Mouse (Mus musculus) inflammation-experienced regulatory T-cells (primary cell): ENCODE measurements around the gene Telo2. TPM values are rescaled to one million over a fixed set of nuclear protein-coding genes. Genes with fewer than 3 reads are reported as not detected.

Source experiments
- polyA plus RNA-seq, 2 experiments: library from polyadenylated mRNA; unstranded; fragments of 100-300 nt; shearing (Covaris generic); gene quantifications; one replicate each; pipeline ENCODE4 v1.2.1; 2017

Telo2 gene
- 10 to 100 TPM; 27.2 to 36.5 TPM for polyA plus RNA-seq

GRCm38 (mm10) chr17:25115664-25116432 is at the start of gene Telo2:
Gene Telo2, minus strand, starts transcription at chr17:25115967.

GRCm38 (mm10) chr17:25162161-25162560 is 46.4 kb upstream of the Telo2 start, which contains the start of gene Ccdc154:
Gene Ccdc154, plus strand, starts transcription at chr17:25162461.

DNA sequence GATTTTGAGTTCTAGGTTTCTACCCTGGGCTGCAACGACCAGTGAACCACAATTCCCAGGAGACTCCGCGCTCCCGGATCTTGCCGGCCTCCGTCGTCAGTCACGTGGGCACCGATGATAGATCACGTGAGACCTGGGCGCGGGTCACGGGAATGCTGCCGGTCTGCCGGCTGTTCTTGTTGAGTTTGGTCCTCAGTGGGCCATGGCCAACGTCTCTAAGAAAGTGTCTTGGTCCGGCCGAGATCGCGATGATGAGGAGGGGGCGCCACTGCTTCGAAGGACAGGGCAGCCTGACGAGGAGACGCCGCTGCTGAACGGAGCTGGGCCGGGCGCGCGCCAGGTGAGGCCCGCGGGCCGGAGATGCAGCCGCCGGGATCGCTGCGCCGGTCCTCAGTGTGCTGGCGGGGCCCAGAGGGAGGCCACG is 17.5 kb upstream of the Telo2 start, which contains the start of gene Clcn7:
Gene Clcn7 (plus strand): TSS at position 117 of the 424 bp plus-strand sequence.

DNA sequence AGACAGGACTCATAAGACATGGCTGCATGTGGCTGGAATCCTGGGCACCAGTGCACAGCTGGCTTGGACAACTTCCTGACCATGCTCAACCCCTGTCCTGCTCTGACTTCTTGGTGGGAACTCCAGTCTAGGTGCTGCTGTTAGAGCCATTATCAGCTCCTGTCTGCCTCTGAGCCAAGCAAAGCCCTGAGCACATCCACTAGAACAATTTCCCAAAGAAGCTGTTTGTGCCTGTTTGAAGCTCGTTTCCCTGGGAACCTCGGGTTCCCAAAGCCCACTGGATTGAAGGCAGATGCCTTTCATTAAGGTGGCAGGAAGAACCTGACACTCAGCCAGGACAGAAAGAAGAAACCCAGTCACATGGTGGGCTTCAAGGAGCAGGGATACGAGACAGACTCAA is 4.6 kb upstream of the Telo2 start, which contains the start of gene Ptx4:
Gene Ptx4 (plus strand): TSS at position 355 of the 400 bp plus-strand sequence.

GRCm38 (mm10) chr17:25083444-25083931 is 32.3 kb downstream of the Telo2 start, which contains the start of gene Tmem204:
Gene Tmem204, minus strand, starts transcription at chr17:25083591.

Other genes with a start within 250 kb of the Telo2 start
- gene Igfals, start 250.0 kb downstream of the Telo2 start, polyA plus RNA-seq = under 1 TPM; 0.71 to 0.89 TPM
- 100 to 1,000 TPM in 1 of 2 experiments, 10 to 100 TPM in 1; 98.2 to 103 TPM for gene Nubp2, start 229.6 kb downstream of the Telo2 start, polyA plus RNA-seq
- 10 to 100 TPM; 64.7 to 65.4 TPM for gene Spsb3, start 229.3 kb downstream of the Telo2 start, polyA plus RNA-seq
- 10 to 100 TPM; 45.4 to 49.2 TPM for gene Eme2, start 220.9 kb downstream of the Telo2 start, polyA plus RNA-seq
- gene Mrps34, start 220.9 kb downstream of the Telo2 start, polyA plus RNA-seq = 10 to 100 TPM; 75.4 to 84.7 TPM
- gene Nme3, start 219.5 kb downstream of the Telo2 start, polyA plus RNA-seq = 10 to 100 TPM; 41.3 to 53.5 TPM
- 10 to 100 TPM; 47.9 to 60.0 TPM for gene Mapk8ip3, start 179.0 kb downstream of the Telo2 start, polyA plus RNA-seq
- gene Jpt2, start 155.3 kb downstream of the Telo2 start, polyA plus RNA-seq = 10 to 100 TPM; 25.0 to 31.5 TPM
- gene Cramp1l, start 100.2 kb downstream of the Telo2 start, polyA plus RNA-seq = 10 to 100 TPM in 1 of 2 experiments, 1 to 10 TPM in 1; 8.2 to 10.2 TPM
- gene Ift140, start 99.9 kb downstream of the Telo2 start, polyA plus RNA-seq = 10 to 100 TPM; 20.7 to 27.0 TPM
- gene Tmem204, start 32.4 kb downstream of the Telo2 start, polyA plus RNA-seq = 1 to 10 TPM; 1.6 to 1.7 TPM
- 1 to 10 TPM in 1 of 2 experiments, not detected in 1; 3.6 TPM for gene Ptx4, start 4.8 kb upstream of the Telo2 start, polyA plus RNA-seq
- gene Clcn7, start 17.4 kb upstream of the Telo2 start, polyA plus RNA-seq = 10 to 100 TPM; 32.2 to 36.1 TPM
- gene Ccdc154, start 46.5 kb upstream of the Telo2 start, polyA plus RNA-seq = under 1 TPM in 1 of 2 experiments, not detected in 1; 0.47 TPM
- gene Gm38655, start 59.5 kb upstream of the Telo2 start, polyA plus RNA-seq = not detected
- gene BC003965, start 68.6 kb upstream of the Telo2 start, polyA plus RNA-seq = 10 to 100 TPM; 27.3 to 34.1 TPM
- gene Unkl, start 72.4 kb upstream of the Telo2 start, polyA plus RNA-seq = 10 to 100 TPM; 40.2 to 46.5 TPM
- 100 to 1,000 TPM in 1 of 2 experiments, 10 to 100 TPM in 1; 92.8 to 106 TPM for gene Gnptg, start 124.2 kb upstream of the Telo2 start, polyA plus RNA-seq
- gene Tsr3, start 124.2 kb upstream of the Telo2 start, polyA plus RNA-seq = 10 to 100 TPM; 45.7 to 51.8 TPM
- 10 to 100 TPM; 18.0 to 45.5 TPM for gene Baiap3, start 140.4 kb upstream of the Telo2 start, polyA plus RNA-seq
- gene Ube2i, start 158.7 kb upstream of the Telo2 start, polyA plus RNA-seq = 100 to 1,000 TPM; 561 to 579 TPM
- gene Prss34, start 182.4 kb upstream of the Telo2 start, polyA plus RNA-seq = 1 to 10 TPM in 1 of 2 experiments, under 1 TPM in 1; 0.13 to 2.9 TPM
- not detected for gene Prss28, start 192.7 kb upstream of the Telo2 start, polyA plus RNA-seq
- not detected for gene Prss29, start 202.7 kb upstream of the Telo2 start, polyA plus RNA-seq
- gene Tpsab1, start 229.6 kb upstream of the Telo2 start, polyA plus RNA-seq = 1 to 10 TPM in 1 of 2 experiments, under 1 TPM in 1; 0.33 to 5.1 TPM